Mouse (Mus musculus): ENCODE results near the gene Vac14. TPM values are rescaled to one million over a fixed set of nuclear protein-coding genes. Genes with fewer than 3 reads are reported as not detected.

Vac14 gene
- polyA plus RNA-seq, 1 experiment from 2014 or later, result 19.6 TPM

DNA sequence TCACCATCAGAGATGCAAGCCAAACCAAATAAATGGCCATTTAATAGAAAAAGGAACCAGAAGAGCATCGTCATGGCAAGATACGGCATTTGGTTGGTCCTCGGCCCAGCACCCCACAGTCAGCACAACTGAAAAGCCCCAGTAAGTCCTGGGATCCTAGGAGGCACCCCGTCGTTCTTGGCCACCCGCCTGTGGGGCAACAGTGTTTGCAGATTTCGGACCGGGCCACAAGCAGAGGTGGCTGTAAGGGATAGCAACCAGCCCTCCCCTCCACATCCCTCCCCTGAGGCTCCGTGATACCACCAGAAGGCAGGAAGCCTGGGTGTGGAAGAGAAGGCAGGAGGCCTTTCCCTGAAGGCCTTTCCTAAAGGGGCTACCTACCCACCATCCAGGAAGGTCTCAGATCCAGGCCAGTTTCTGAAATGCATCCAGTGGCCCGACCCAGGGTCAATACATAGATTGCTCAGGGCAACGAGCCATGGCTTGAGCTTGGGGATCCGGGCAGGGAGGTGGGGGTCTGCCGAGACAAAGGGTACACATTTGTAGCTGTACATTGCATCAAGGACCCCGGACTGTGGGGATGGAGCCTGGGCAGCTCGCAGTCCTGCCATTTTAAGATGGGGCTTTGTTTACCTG, 123.5 kb downstream of the Vac14 start:
- Histone ChIP-seq H3K27ac (replicated peaks in 1 of 2; ENCODE audit: control insufficient read depth in 1 of 2, insufficient read depth in 1 of 2, low read depth in 2 of 2, low read length in 2 of 2) (no peak overlapping the region), H3K4me2 (ENCODE audit: low read length) (no peak overlapping the region), H3K36me3 (ENCODE audit: control insufficient read depth, insufficient read depth, low read length) (peaks cover 47% of the 10 kb centered on the region), H3K9ac (ENCODE audit: low read length) (no peak overlapping the region), H3K27me3 (ENCODE audit: control insufficient read depth, insufficient read depth, low read length) (no peaks in the 10 kb centered on the region), H3K4me3 (ENCODE audit: control insufficient read depth in 1 of 2, insufficient read depth in 1 of 2, low read depth in 1 of 2, low read length in 2 of 2) (no peak overlapping the region), H3K9me3 (ENCODE audit: control insufficient read depth, low read length) (no peaks in the 10 kb centered on the region), H3K4me1 (ENCODE audit: control insufficient read depth in 2 of 2, insufficient read depth in 2 of 2, low read length in 2 of 2) (peaks cover 0 to 2% of the 10 kb centered on the region in 2 experiments; a peak in 1 of 4 replicates)
- 68% methylated on average over 15 of the region's 15 CpGs for WGBS
- ATAC-seq (ENCODE audit: insufficient number of reproducible peaks, insufficient read depth, low FRiP score, low read depth), result no peak

- no peak for ATAC-seq (ENCODE audit: insufficient number of reproducible peaks, insufficient read depth, low FRiP score, low read depth)
Observed at GRCm38 (mm10) chr8:110742452-110742818, 124.0 kb downstream of the Vac14 start.

DNA sequence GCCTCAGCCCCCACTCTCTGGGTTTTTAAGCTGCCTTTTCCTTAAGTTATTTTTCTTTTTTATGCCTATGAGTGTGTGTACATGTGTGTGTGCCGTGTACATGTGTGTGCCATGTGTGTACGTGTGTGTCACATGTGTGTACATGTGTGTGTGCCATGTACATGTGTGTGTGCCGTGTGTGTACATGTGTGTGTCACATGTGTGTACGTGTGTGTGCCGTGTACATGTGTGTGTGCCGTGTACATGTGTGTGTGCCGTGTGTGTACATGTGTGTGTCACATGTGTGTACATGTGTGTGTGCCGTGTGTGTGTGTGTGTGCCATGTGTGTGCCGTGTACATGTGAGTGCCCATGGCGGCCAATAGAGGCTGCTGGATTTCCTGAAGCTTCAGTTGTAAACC, 126.8 kb downstream of the Vac14 start:
- no peak overlapping the region for H3K4me2 ChIP-seq (ENCODE audit: low read length)
- H3K4me1 ChIP-seq (ENCODE audit: control insufficient read depth in 2 of 2, insufficient read depth in 2 of 2, low read length in 2 of 2), result peaks cover 0 to 2% of the 10 kb centered on the region in 2 experiments; a peak in 1 of 4 replicates
- peaks cover 15% of the 10 kb centered on the region for H3K36me3 ChIP-seq (ENCODE audit: control insufficient read depth, insufficient read depth, low read length)
- 92% methylated on average over 10 of the region's 10 CpGs for WGBS
- H3K9ac ChIP-seq (ENCODE audit: low read length), result no peak overlapping the region
- no peak overlapping the region for H3K4me3 ChIP-seq (ENCODE audit: control insufficient read depth in 1 of 2, insufficient read depth in 1 of 2, low read depth in 1 of 2, low read length in 2 of 2)
- no peak for ATAC-seq (ENCODE audit: insufficient number of reproducible peaks, insufficient read depth, low FRiP score, low read depth)
- no peaks in the 10 kb centered on the region for H3K27me3 ChIP-seq (ENCODE audit: control insufficient read depth, insufficient read depth, low read length)
- no peak overlapping the region for H3K27ac ChIP-seq (replicated peaks in 1 of 2; ENCODE audit: control insufficient read depth in 1 of 2, insufficient read depth in 1 of 2, low read depth in 2 of 2, low read length in 2 of 2)
- no peaks in the 10 kb centered on the region for H3K9me3 ChIP-seq (ENCODE audit: control insufficient read depth, low read length)

More at GRCm38 (mm10) chr8:110742452-110742818, 124.0 kb downstream of the Vac14 start:
- no peak overlapping the region for H3K4me2 ChIP-seq (ENCODE audit: low read length)
- no peak overlapping the region for H3K9ac ChIP-seq (ENCODE audit: low read length)
- H3K27ac ChIP-seq (replicated peaks in 1 of 2; ENCODE audit: control insufficient read depth in 1 of 2, insufficient read depth in 1 of 2, low read depth in 2 of 2, low read length in 2 of 2), result no peak overlapping the region
- H3K4me3 ChIP-seq (ENCODE audit: control insufficient read depth in 1 of 2, insufficient read depth in 1 of 2, low read depth in 1 of 2, low read length in 2 of 2), result no peak overlapping the region
- peaks cover 0 to 2% of the 10 kb centered on the region in 2 experiments; a peak in 1 of 4 replicates for H3K4me1 ChIP-seq (ENCODE audit: control insufficient read depth in 2 of 2, insufficient read depth in 2 of 2, low read length in 2 of 2)
- WGBS, result 73% methylated on average over 5 of the region's 5 CpGs
- no peaks in the 10 kb centered on the region for H3K9me3 ChIP-seq (ENCODE audit: control insufficient read depth, low read length)
- no peaks in the 10 kb centered on the region for H3K27me3 ChIP-seq (ENCODE audit: control insufficient read depth, insufficient read depth, low read length)
- H3K36me3 ChIP-seq (ENCODE audit: control insufficient read depth, insufficient read depth, low read length), result peaks cover 42% of the 10 kb centered on the region

DNA sequence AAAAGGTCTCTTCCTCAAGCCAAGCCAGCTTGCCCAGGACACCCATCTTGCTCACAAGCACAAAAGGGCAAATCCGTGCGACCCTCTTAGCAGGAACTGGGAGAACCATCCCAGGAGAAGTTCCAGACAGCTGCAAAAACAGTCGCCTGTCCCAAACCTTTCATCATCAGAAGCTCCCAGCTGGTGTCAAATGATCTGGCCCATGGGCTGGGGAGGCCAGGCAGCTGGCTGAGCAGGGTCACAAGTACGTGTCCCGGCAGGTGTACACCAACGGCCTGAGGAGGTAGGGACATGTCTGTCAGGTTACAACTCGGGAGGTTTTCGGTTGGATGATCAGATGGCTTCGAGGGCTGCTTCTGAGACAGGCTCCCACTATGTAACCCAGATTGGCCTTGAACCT, 128.3 kb downstream of the Vac14 start:
- no peak overlapping the region for H3K27ac ChIP-seq (replicated peaks in 1 of 2; ENCODE audit: control insufficient read depth in 1 of 2, insufficient read depth in 1 of 2, low read depth in 2 of 2, low read length in 2 of 2)
- no peak overlapping the region for H3K9ac ChIP-seq (ENCODE audit: low read length)
- WGBS, result 59% methylated on average over 9 of the region's 9 CpGs
- H3K9me3 ChIP-seq (ENCODE audit: control insufficient read depth, low read length), result no peaks in the 10 kb centered on the region
- H3K4me1 ChIP-seq (ENCODE audit: control insufficient read depth in 2 of 2, insufficient read depth in 2 of 2, low read length in 2 of 2), result peaks cover 0 to 2% of the 10 kb centered on the region in 2 experiments; a peak in 1 of 4 replicates
- no peaks in the 10 kb centered on the region for H3K27me3 ChIP-seq (ENCODE audit: control insufficient read depth, insufficient read depth, low read length)
- H3K4me2 ChIP-seq (ENCODE audit: low read length), result no peak overlapping the region
- no peaks in the 10 kb centered on the region for H3K36me3 ChIP-seq (ENCODE audit: control insufficient read depth, insufficient read depth, low read length)
- no peak for ATAC-seq (ENCODE audit: insufficient number of reproducible peaks, insufficient read depth, low FRiP score, low read depth)
- no peak overlapping the region for H3K4me3 ChIP-seq (ENCODE audit: control insufficient read depth in 1 of 2, insufficient read depth in 1 of 2, low read depth in 1 of 2, low read length in 2 of 2)

GRCm38 (mm10) chr8:110749500-110750170, 131.2 kb downstream of the Vac14 start:
- ATAC-seq (ENCODE audit: insufficient number of reproducible peaks, insufficient read depth, low FRiP score, low read depth), result 0 out of 2 replicates have a peak, but pooled peaks have one; percentile 12
- Histone ChIP-seq H3K4me2 (ENCODE audit: low read length) (no peak overlapping the region), H3K9ac (ENCODE audit: low read length) (no peak overlapping the region), H3K27me3 (ENCODE audit: control insufficient read depth, insufficient read depth, low read length) (no peaks in the 10 kb centered on the region), H3K4me1 (ENCODE audit: control insufficient read depth in 2 of 2, insufficient read depth in 2 of 2, low read length in 2 of 2) (peaks cover 0 to 2% of the 10 kb centered on the region in 2 experiments; a peak in 1 of 4 replicates), H3K36me3 (ENCODE audit: control insufficient read depth, insufficient read depth, low read length) (no peaks in the 10 kb centered on the region), H3K27ac (replicated peaks in 1 of 2; ENCODE audit: control insufficient read depth in 1 of 2, insufficient read depth in 1 of 2, low read depth in 2 of 2, low read length in 2 of 2) (no peak overlapping the region), H3K4me3 (ENCODE audit: control insufficient read depth in 1 of 2, insufficient read depth in 1 of 2, low read depth in 1 of 2, low read length in 2 of 2) (no peak overlapping the region), H3K9me3 (ENCODE audit: control insufficient read depth, low read length) (no peaks in the 10 kb centered on the region)
- WGBS, result 56% methylated on average over 10 of the region's 10 CpGs

GRCm38 (mm10) chr8:110750269-110750668, 131.9 kb downstream of the Vac14 start:
- WGBS, result 38% methylated on average over 13 of the region's 13 CpGs
- H3K9me3 ChIP-seq (ENCODE audit: control insufficient read depth, low read length), result no peaks in the 10 kb centered on the region
- H3K27me3 ChIP-seq (ENCODE audit: control insufficient read depth, insufficient read depth, low read length), result no peaks in the 10 kb centered on the region
- H3K36me3 ChIP-seq (ENCODE audit: control insufficient read depth, insufficient read depth, low read length), result no peaks in the 10 kb centered on the region
- ATAC-seq (ENCODE audit: insufficient number of reproducible peaks, insufficient read depth, low FRiP score, low read depth), result no peak
- no peak overlapping the region for H3K27ac ChIP-seq (replicated peaks in 1 of 2; ENCODE audit: control insufficient read depth in 1 of 2, insufficient read depth in 1 of 2, low read depth in 2 of 2, low read length in 2 of 2)
- no peak overlapping the region for H3K4me3 ChIP-seq (ENCODE audit: control insufficient read depth in 1 of 2, insufficient read depth in 1 of 2, low read depth in 1 of 2, low read length in 2 of 2)
- no peak overlapping the region for H3K9ac ChIP-seq (ENCODE audit: low read length)
- H3K4me1 ChIP-seq (ENCODE audit: control insufficient read depth in 2 of 2, insufficient read depth in 2 of 2, low read length in 2 of 2), result no peaks in the 10 kb centered on the region; a peak in 1 of 4 replicates
- no peak overlapping the region for H3K4me2 ChIP-seq (ENCODE audit: low read length)

- H3K9me3 ChIP-seq (ENCODE audit: control insufficient read depth, low read length), result no peaks in the 10 kb centered on the region
- ATAC-seq (ENCODE audit: insufficient number of reproducible peaks, insufficient read depth, low FRiP score, low read depth), result no peak
- H3K9ac ChIP-seq (ENCODE audit: low read length), result no peak overlapping the region
- no peak overlapping the region for H3K27ac ChIP-seq (replicated peaks in 1 of 2; ENCODE audit: control insufficient read depth in 1 of 2, insufficient read depth in 1 of 2, low read depth in 2 of 2, low read length in 2 of 2)
- no peak overlapping the region for H3K4me3 ChIP-seq (ENCODE audit: control insufficient read depth in 1 of 2, insufficient read depth in 1 of 2, low read depth in 1 of 2, low read length in 2 of 2)
- no peaks in the 10 kb centered on the region for H3K4me1 ChIP-seq (ENCODE audit: control insufficient read depth in 2 of 2, insufficient read depth in 2 of 2, low read length in 2 of 2)
- 76% methylated on average over 5 of the region's 5 CpGs for WGBS
- no peaks in the 10 kb centered on the region for H3K27me3 ChIP-seq (ENCODE audit: control insufficient read depth, insufficient read depth, low read length)
- no peaks in the 10 kb centered on the region for H3K36me3 ChIP-seq (ENCODE audit: control insufficient read depth, insufficient read depth, low read length)
- no peak overlapping the region for H3K4me2 ChIP-seq (ENCODE audit: low read length)
Observed at GRCm38 (mm10) chr8:110751490-110751889, 133.1 kb downstream of the Vac14 start.
